Mouse (Mus musculus): ENCODE measurements around the gene Nsun4.

Nsun4 gene

GRCm38 (mm10) chr4:116047681-116048080 is 6.0 kb downstream of the Nsun4 start:
- in situ Hi-C loops (cut with MseI, MboI): no loop called here

GRCm38 (mm10) chr4:116046604-116047003 is 7.1 kb downstream of the Nsun4 start:
- in situ Hi-C loops (cut with MseI, MboI): no loop called here

- in situ Hi-C loops (cut with MseI, MboI): no loop called here
These were observed 11.5 kb downstream of the Nsun4 start for GRCm38 (mm10) chr4:116042186-116042585.

- in situ Hi-C loops (cut with MseI, MboI): no loop called here
These were observed 13.2 kb downstream of the Nsun4 start for GRCm38 (mm10) chr4:116040466-116040865.

- in situ Hi-C loops (cut with MseI, MboI): no loop called here
These were observed 20.3 kb downstream of the Nsun4 start for GRCm38 (mm10) chr4:116033374-116033773.

GRCm38 (mm10) chr4:116032906-116033305 is 20.8 kb downstream of the Nsun4 start:
- in situ Hi-C loops (cut with MseI, MboI): no loop called here

- in situ Hi-C loops (cut with MseI, MboI): no loop called here
These were observed 35.6 kb downstream of the Nsun4 start, which contains the start of gene Faah for GRCm38 (mm10) chr4:116017902-116018746. Gene Faah (minus strand): TSS chr4:116017926.

GRCm38 (mm10) chr4:116017300-116017901 is 36.3 kb downstream of the Nsun4 start:
- in situ Hi-C loops (cut with MseI, MboI): no loop called here

GRCm38 (mm10) chr4:116016862-116017299 is 36.8 kb downstream of the Nsun4 start:
- in situ Hi-C loops (cut with MseI, MboI): no loop called here

- in situ Hi-C loops (cut with MseI, MboI): no loop called here
These were observed 37.3 kb downstream of the Nsun4 start for GRCm38 (mm10) chr4:116016396-116016795.

GRCm38 (mm10) chr4:116015996-116016395 is 37.7 kb downstream of the Nsun4 start:
- in situ Hi-C loops (cut with MseI, MboI): no loop called here

- in situ Hi-C loops (cut with MseI, MboI): no loop called here
These were observed 38.2 kb downstream of the Nsun4 start for GRCm38 (mm10) chr4:116015502-116015901.

GRCm38 (mm10) chr4:116010186-116010585 is 43.5 kb downstream of the Nsun4 start:
- in situ Hi-C loops (cut with MseI, MboI): no loop called here

- in situ Hi-C loops (cut with MseI, MboI): no loop called here
These were observed 52.5 kb downstream of the Nsun4 start for GRCm38 (mm10) chr4:116001206-116001605.

GRCm38 (mm10) chr4:116000671-116001070 is 53.0 kb downstream of the Nsun4 start:
- in situ Hi-C loops (cut with MseI, MboI): no loop called here

GRCm38 (mm10) chr4:115996729-115997128 is 56.9 kb downstream of the Nsun4 start:
- in situ Hi-C loops (cut with MseI, MboI): no loop called here

GRCm38 (mm10) chr4:115995376-115995730 is 58.3 kb downstream of the Nsun4 start:
- in situ Hi-C loops (cut with MseI, MboI): no loop called here

- in situ Hi-C loops (cut with MseI, MboI): no loop called here
These were observed 58.9 kb downstream of the Nsun4 start for GRCm38 (mm10) chr4:115994662-115995375.

- in situ Hi-C loops (cut with MseI, MboI): no loop called here
These were observed 64.3 kb downstream of the Nsun4 start for GRCm38 (mm10) chr4:115989382-115989781.

- in situ Hi-C loops (cut with MseI, MboI): no loop called here
These were observed 65.7 kb downstream of the Nsun4 start for GRCm38 (mm10) chr4:115987858-115988530.

- in situ Hi-C loops (cut with MseI, MboI): no loop called here
These were observed 66.2 kb downstream of the Nsun4 start for GRCm38 (mm10) chr4:115987436-115987835.

GRCm38 (mm10) chr4:115984967-115985366 is 68.7 kb downstream of the Nsun4 start:
- in situ Hi-C loops (cut with MseI, MboI): loop anchor here (5.0 kb wide), 2 partner anchors 38 to 83 kb away; no protein-coding TSS in a partner anchor

Measured in mouse trophoblast stem cell (cell line).